Mouse (Mus musculus) thymus, postnatal 4 days (tissue): Measurements from ENCODE around the gene Syce2.
"Not testable (repeated sequence)": the region's sequence is repeated elsewhere in the genome, so short reads cannot be mapped to it uniquely, and the experiment has no call there.

ENCODE experiments used
- DNase-seq: peaks from one replicate; pipeline ENCODE4 v3.0.0; 2021

Syce2 gene

GRCm38 (mm10) chr8:84871376-84872308 lies at the start of gene Syce2:
Syce2 (plus strand) TSS chr8:84872111.
- peak; percentile 95 for DNase-seq

DNA sequence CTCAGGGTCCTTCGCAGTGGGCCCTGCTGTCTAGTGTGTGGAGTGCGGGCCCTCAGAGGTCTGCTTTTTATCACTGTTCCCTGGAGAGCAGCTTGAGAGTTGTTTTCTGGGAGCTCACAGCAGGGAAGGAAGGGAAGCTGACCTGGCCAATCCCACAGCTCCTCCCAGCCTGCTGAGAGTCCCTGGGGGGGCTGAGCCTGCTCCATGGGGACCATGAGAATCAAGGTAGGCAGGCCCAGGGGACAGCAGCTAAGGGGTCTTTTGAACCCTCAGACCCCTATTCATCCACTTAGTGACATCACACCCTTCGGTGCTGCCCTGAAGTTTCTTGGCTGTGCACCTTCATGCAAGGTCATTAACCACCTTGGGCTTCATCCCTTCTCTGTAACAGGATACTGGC lies 49.2 kb upstream of the Syce2 start, which contains the start of gene Dand5:
Dand5 (minus strand) TSS at position 101 of the 400 bp plus-strand sequence.
- DNase-seq, result no peak

DNA sequence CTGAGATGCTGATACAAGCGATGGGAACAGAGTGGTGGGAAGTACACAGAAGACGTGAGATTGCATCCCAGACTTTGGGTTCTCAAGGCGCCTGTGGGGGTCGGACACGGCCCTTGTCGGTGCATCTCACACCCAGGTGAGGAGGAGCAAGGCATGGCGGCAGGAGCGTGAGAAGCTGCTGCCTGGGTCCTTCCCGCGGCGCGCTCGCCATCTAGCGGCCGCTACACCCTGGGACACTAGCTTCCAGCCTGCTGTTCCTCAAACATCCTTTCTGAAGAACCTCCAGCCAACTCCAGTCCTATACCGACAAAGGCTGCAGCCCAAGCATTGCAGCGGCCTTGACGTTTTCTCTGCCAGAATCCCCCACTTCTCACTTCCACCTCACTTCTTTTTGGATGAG lies 48.3 kb upstream of the Syce2 start:
- DNase-seq, result peak; percentile 84

DNA sequence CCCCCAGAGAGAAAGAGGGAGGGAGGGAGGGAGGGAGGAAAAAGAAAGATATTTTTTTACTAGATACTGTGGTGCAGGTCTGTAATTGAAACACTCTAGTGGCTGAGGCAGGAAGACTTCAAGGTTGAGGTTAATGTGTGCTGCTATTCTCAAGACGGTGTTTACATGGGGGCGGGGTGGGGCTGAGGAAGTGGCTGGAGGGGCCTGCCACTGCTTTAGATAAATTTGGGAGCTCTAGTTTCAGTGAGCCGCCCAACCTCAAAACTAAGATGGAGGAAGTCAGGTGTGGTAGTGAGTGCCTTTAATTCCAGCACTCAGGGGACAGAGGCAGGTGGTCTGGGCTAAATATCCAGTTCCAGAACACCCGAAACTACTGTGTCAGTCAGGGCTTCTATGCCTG lies 46.3 kb upstream of the Syce2 start:
- peak; percentile 65 for DNase-seq

DNA sequence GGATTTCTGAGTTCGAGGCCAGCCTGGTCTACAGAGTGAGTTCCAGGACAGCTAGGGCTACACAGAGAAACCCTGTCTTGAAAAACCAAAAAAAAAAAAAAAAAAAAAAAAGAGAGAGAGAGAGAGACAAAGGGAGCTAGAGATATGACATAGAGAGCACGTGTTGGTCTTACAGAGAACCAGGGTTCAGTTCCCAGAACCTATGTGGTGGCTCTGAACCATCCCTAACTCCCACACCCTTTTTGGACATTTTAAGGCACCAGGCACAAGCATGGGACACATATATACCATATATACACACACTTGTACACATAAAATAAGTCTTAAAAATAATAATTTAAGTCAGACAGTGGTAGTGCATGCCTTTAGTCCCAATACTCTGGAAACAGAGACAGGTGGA lies 45.4 kb upstream of the Syce2 start:
- DNase-seq, result not testable (repeated sequence)

DNA sequence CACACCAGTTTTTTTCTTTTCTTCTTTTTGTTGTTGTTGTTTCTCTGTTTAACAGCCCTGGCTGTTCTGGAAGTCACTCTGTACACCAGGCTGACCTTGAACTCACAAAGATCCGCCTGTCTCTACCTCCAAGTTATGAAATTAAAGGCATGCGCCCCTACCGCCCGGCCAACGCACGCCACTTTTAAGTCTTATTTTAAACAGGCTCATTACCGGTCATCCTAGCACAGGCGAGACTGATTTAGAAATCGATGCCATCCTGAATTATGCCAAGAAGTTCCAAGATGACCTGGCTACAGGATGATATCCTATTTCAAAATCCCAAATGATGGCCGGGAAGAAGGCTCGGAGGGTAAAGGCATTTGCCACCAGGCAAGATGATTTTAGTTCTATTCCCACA lies 40.4 kb upstream of the Syce2 start, which contains the start of gene Gadd45gip1:
Gadd45gip1 (plus strand) TSS at position 33 of the 400 bp plus-strand sequence.
- peak; percentile 50 for DNase-seq

DNA sequence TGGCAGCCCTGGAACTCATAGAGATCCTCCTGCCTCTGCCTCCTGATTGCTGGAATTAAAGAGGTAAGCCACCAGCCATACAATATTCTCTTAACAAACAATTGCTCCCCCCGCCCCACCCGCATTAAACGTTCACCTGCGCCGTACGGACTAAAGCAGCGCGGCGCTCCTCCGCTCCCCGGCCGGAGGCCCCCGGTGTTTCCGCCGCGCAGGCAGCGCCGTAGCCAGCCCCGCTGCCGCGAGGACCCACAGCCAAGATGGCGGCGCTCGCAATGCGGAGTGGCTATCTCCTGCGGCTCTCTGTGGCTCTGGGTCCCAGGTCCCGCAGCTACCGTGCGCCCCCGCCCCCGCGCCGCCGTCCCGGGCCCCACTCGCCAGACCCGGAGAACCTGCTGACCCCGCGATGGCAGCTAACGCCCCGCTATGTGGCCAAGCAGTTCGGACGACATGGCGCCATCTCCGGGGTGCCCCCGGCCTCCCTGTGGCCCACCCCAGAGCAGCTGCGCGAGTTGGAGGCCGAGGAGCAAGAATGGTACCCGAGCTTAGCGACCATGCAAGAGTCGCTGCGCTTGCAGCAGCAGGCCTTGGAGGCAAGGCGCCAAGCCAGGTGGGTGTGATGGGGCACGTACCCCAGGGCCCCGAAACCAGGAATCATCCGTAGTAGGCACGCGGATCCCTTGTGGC lies 39.7 kb upstream of the Syce2 start:
- DNase-seq, result peak; percentile 90

DNA sequence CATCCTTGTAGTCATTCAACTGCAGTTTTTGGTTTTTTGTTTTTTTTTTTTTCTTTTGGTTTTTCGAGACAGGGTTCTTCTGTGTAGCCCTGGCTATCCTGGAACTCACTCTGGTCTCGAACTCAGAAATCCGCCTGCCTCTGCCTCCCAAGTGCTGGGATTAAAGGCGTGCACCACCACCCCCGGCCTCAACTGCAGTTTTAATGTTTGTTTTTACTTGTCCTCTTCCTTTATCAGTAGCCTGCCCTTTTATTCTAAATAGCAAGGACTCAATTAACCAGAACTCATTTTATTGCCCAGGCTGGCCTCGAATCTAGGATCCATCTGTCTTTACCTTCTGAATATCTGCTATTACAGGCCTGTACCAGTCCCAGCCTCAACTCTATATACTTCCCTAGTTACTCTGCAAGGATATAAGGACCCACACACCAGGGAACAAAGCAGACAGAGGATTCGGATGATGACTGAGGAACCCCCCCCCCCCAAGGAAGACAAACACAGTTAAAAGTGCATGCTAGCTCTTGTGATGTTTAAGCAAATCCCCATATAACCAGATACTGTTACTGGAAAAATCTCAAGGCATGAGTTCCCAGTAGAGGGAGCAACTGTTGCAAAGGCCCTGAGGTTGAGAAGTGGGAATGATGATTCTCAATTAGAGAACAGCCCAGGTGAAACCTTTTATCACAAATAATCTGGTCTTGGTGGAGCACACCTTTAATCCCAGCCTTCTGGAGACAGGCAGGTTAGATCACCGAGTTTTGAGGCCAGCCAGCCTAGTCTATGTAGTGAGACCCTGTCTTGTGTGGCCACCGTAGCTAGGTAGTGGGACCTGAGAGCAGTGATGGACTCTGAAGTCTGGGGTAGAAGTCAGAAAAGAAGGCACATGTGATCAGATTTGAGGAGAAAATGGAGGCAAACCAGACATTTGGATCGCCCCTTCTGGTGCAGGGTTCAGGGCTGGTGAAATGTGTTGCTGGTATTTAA lies 38.9 kb upstream of the Syce2 start:
- DNase-seq, result no peak

GRCm38 (mm10) chr8:84834002-84834865 lies 37.7 kb upstream of the Syce2 start:
- DNase-seq, result no peak

GRCm38 (mm10) chr8:84834866-84835855 lies 36.8 kb upstream of the Syce2 start:
- DNase-seq, result no peak

GRCm38 (mm10) chr8:84837149-84837911 lies 34.6 kb upstream of the Syce2 start:
- DNase-seq, result no peak

- no peak for DNase-seq
Observed at GRCm38 (mm10) chr8:84837912-84838470, 33.9 kb upstream of the Syce2 start.

DNA sequence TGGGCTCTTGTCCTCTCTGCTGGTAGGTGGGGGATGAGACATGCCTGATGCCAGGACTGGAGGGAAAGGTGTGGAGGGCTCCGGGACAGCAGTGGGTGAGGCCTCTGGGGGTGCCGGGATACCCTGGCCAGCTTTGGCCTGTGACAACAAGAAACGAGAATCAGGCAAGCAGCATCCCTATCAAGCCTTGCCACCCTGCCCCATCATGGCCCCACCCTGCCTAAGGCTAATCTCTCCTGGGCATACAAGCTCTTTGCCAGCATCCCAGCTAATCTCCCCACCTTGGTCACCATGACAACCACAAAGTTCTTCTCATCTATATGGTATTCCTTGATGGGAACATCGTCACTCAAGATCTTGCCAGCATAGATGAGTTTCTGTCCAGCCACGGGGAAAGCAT lies 33.4 kb upstream of the Syce2 start:
- no peak for DNase-seq

DNA sequence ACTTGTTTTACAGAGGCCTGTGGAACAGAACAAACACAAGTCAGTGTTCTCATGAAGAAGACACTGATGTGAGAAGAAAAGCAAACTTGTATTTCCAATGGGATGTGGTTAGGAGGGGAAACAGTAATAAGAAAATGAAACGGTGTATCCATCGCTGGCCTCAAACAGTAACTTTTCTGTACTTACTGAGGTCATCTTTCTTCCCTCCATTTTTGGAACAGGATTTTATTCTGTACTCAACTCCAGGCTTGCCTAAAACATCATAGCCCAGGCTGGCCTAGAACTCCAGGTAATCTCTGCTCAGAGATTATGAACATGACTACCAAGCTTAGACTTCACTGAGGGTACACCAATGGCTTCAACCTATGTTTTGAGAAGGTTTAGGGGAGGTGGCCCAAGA lies 32.5 kb upstream of the Syce2 start:
- no peak for DNase-seq

DNA sequence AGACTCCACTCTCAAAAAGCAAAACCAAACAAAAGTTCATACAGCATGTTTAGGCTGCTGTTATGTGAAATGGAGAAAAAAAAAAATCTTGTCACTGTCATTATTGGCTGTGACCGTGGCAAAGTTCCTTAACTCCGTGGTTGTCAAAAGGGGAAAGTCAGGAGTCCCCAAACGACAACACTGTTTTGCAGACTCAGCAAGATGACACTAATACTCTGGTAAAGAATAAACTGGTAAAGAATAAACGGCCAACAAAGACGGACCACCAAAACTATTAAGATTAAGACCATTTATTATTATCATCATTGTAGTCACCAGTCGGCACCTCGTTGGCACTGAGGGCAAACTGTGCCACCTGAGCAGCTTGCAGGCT lies 32.0 kb upstream of the Syce2 start:
- no peak for DNase-seq

DNA sequence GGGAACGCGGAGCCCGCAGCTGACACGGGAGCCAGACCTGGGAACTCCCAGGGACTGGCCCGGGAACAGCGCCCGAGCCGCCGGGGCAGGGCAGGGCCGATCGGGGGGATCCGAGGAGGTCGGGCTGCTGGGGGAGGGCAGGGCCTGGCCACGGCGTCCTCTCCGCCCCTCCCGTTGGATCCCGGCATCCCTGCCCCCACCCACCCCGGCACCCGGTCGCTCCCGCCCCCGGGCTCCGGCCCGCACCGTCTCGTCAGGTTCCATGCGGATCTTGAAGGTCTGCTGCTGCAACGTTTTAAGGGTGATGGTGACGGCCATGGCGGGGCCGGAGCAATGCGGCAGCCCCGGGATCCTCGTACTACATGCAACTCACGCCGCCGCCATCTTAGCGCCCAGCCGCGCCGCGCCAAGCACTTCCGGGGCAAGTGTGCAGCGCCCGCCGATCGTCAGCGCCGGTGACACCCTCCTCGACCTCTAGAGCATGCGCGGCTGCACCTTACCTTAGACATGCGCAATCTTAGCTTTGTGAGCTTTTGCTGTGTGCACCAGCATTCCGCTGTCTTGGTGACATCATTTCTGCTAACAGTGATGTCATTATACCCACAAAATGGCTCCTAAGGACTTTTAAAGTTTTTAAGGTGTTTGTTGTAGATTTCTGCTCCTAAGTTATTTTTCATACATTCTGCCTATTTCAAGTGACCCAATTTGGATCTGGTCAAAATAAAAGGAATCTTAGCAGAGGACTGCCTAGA lies 31.5 kb upstream of the Syce2 start, which contains the start of gene Rad23a:
Rad23a (minus strand) TSS at position 418 of the 752 bp plus-strand sequence.
- DNase-seq, result peak; percentile 92

- no peak for DNase-seq
Observed at GRCm38 (mm10) chr8:84841514-84841913, 30.4 kb upstream of the Syce2 start.

GRCm38 (mm10) chr8:84844397-84845070 lies 27.4 kb upstream of the Syce2 start:
- no peak for DNase-seq
